Mouse (Mus musculus): ENCODE measurements around the gene Atxn7l1. TPM values are rescaled to one million over a fixed set of nuclear protein-coding genes. Genes with fewer than 3 reads are reported as not detected.

Atxn7l1 gene
- polyA plus RNA-seq, 1 experiment from 2014 or later = 18.6 TPM

DNA sequence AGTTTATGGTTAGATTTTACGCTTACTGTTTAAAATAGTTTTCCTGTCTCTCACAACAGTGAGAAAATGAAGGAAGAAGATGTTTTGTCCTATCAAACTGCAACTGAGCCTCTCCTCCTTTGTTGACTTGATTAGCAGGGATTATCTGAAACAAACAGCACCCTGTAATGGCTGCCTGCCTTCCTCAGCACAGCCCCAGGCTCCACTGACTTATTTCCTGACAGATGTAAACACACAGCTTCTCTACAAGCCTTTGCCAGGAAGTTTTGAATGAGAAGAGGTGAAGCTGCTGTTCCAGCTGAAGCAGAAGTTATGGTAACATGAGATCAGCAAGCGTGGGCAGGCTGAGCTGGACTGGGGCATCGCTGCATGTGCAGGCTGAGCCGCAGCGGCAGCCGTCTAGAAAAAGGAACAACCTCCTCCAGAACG lies 255.8 kb downstream of the Atxn7l1 start:
- Histone ChIP-seq H3K27ac (no peak overlapping the region), H3K4me3 (replicated peaks) (no peak overlapping the region), H3K36me3 (no peaks in the 10 kb centered on the region), H3K9me3 (no peaks in the 10 kb centered on the region), H3K9ac (replicated peaks) (no peak overlapping the region), H3K4me2 (replicated peaks) (no peak overlapping the region), H3K4me1 (replicated peaks) (peaks cover 9% of the 10 kb centered on the region), H3K27me3 (no peaks in the 10 kb centered on the region)
- no peak for ATAC-seq
- 75% methylated on average over 7 of the region's 7 CpGs for WGBS

DNA sequence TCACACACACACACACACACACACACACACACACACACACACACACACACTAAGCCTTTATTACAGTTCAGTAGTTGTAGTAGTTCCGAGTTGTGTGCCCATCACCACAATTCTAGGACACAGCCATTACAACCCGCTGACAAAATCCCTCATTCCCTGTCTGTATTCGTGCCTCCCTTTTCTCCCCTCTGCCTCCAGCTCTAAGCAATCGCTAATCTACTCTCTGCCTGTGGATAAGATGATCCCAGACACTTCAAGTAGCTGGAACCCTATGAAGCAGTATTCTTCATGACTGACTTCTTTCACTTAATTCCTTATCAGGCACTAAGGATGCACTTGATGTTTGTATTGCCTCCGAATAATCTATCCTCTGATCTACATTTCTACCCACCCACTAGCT lies 257.5 kb downstream of the Atxn7l1 start:
- peak overlapping the region; percentile 27; the same call in 1 of the 2 replicates for H3K27ac ChIP-seq
- peaks cover 9% of the 10 kb centered on the region for H3K4me1 ChIP-seq (replicated peaks)
- ATAC-seq = peak; percentile 37
- WGBS = 34% methylated on average over 5 of the region's 5 CpGs
- no peak overlapping the region for H3K9ac ChIP-seq (replicated peaks)
- no peak overlapping the region for H3K4me2 ChIP-seq (replicated peaks)
- no peaks in the 10 kb centered on the region for H3K36me3 ChIP-seq
- H3K9me3 ChIP-seq = no peaks in the 10 kb centered on the region
- H3K4me3 ChIP-seq (replicated peaks) = no peak overlapping the region
- no peaks in the 10 kb centered on the region for H3K27me3 ChIP-seq

GRCm38 (mm10) chr12:33405398-33406026 lies 258.0 kb downstream of the Atxn7l1 start:
- Histone ChIP-seq H3K9me3 (no peaks in the 10 kb centered on the region), H3K27me3 (no peaks in the 10 kb centered on the region), H3K36me3 (no peaks in the 10 kb centered on the region), H3K9ac (replicated peaks) (no peak overlapping the region), H3K27ac (peak overlapping the region; percentile 27; the same call in 1 of the 2 replicates), H3K4me3 (replicated peaks) (no peak overlapping the region), H3K4me1 (replicated peaks) (peaks cover 9% of the 10 kb centered on the region), H3K4me2 (replicated peaks) (no peak overlapping the region)
- 31% methylated on average over 6 of the region's 6 CpGs for WGBS
- peak; percentile 79 for ATAC-seq

GRCm38 (mm10) chr12:33411580-33412151 lies 264.2 kb downstream of the Atxn7l1 start:
- Histone ChIP-seq H3K9me3 (no peaks in the 10 kb centered on the region), H3K27me3 (no peaks in the 10 kb centered on the region), H3K4me2 (replicated peaks) (no peak overlapping the region), H3K4me1 (replicated peaks) (no peaks in the 10 kb centered on the region), H3K4me3 (replicated peaks) (no peak overlapping the region), H3K36me3 (no peaks in the 10 kb centered on the region), H3K9ac (replicated peaks) (no peak overlapping the region), H3K27ac (no peak overlapping the region)
- no peak for ATAC-seq
- 61% methylated on average over 6 of the region's 6 CpGs for WGBS

Other genes with a start within 250 kb of the Atxn7l1 start
- gene Sypl, start 193.8 kb upstream of the Atxn7l1 start, polyA plus RNA-seq (2015; fragmentation: Nextera tagmentation; extraction: Ambion mirVana) = 33.3 and 36.8 TPM in 2 replicates
- gene Cdhr3, start 54.8 kb upstream of the Atxn7l1 start, polyA plus RNA-seq (2015; fragmentation: Nextera tagmentation; extraction: Ambion mirVana) = 0.14 TPM in 1 of 2 replicates, not detected in the other
- 2.7 and 3.1 TPM in 2 replicates for gene Efcab10, start 247.2 kb downstream of the Atxn7l1 start, polyA plus RNA-seq (2015; fragmentation: Nextera tagmentation; extraction: Ambion mirVana)